Mouse (Mus musculus): ENCODE measurements around the gene Slc12a7.

GRCm38 (mm10) chr13:73764256-73764775 is 31.4 kb downstream of the Slc12a7 start:
- TF ChIP-seq CTCF (IDR thresholded peaks at IDR 0.05; ENCODE audit: low read depth) = no peak
- no peak for TF ChIP-seq EP300 (IDR thresholded peaks at IDR 0.05; ENCODE audit: low read depth)

Measured in heart, postnatal 0 days (tissue).